Mouse (Mus musculus): ENCODE data around the gene Ypel3.

The Ypel3 gene

GRCm38 (mm10) chr7:126815726-126816222 lies 39.0 kb downstream of the Ypel3 start:
- DNase-seq (ENCODE audit: low spot score) = peak; percentile 42

- no peak for DNase-seq (ENCODE audit: low spot score)
Measured at GRCm38 (mm10) chr7:126816494-126816893, 39.7 kb downstream of the Ypel3 start.

- DNase-seq (ENCODE audit: low spot score) = no peak
Measured at GRCm38 (mm10) chr7:126817595-126817994, 40.8 kb downstream of the Ypel3 start.

GRCm38 (mm10) chr7:126818818-126819217 lies 42.1 kb downstream of the Ypel3 start:
- DNase-seq (ENCODE audit: low spot score) = no peak

GRCm38 (mm10) chr7:126821835-126822511 lies 45.2 kb downstream of the Ypel3 start:
- DNase-seq (ENCODE audit: low spot score) = peak; percentile 88

GRCm38 (mm10) chr7:126822741-126823140 lies 46.0 kb downstream of the Ypel3 start:
- DNase-seq (ENCODE audit: low spot score) = no peak

GRCm38 (mm10) chr7:126823202-126823711 lies 46.5 kb downstream of the Ypel3 start:
- peak; percentile 53 for DNase-seq (ENCODE audit: low spot score)

- DNase-seq (ENCODE audit: low spot score) = no peak
Measured at GRCm38 (mm10) chr7:126823940-126824339, 47.2 kb downstream of the Ypel3 start.

GRCm38 (mm10) chr7:126825403-126825802 lies 48.6 kb downstream of the Ypel3 start:
- DNase-seq (ENCODE audit: low spot score) = no peak

GRCm38 (mm10) chr7:126825952-126826351 lies 49.2 kb downstream of the Ypel3 start:
- DNase-seq (ENCODE audit: low spot score) = no peak
